Mouse (Mus musculus): ENCODE measurements around the gene Bcl2l1. TPM values are rescaled to one million over a fixed set of nuclear protein-coding genes. Genes with fewer than 3 reads are reported as not detected.
A peak's percentile ranks its signal among the peaks of the same experiment; 100 is the strongest.

Gene Bcl2l1
- polyA plus RNA-seq, 1 experiment from 2014 or later, result 148 TPM

DNA sequence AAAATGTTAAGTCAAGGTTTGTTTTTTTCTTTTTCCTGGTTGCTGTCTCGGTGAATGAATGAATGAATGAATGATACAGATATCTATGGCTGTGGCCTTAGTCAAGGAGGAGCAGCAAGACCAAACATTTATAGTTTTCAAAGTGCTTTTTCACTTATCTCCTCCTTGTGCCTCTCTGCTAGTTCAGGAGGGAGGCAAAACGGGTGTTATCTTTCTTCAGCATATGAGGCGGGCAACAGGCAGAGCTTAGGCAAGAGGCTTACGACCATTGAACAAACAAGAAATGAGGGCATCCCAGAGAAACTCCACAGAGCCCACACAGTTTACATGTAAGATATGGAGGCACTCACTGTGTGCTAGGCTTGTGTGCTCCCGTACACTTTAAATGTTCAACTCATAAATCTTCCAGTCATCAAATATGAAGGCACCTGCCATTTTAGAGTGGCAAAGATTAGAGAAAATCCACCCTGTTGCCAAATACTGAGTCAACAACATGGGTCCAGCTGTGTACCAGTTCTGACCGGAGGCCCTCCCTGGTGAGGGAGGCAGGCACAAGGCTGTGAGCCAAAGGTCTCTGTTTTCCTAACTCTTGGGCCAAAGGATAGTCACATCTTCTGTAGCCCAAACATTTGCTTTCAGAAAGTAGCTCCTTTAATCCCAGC lies 17.2 kb downstream of the Bcl2l1 start:
- Histone ChIP-seq H3K27ac (peak overlapping the region; percentile 100), H3K4me3 (replicated peaks) (peak overlapping the region; percentile 21; the same call in 1 of the 2 replicates), H3K27me3 (no peaks in the 10 kb centered on the region), H3K36me3 (peaks cover 32% of the 10 kb centered on the region), H3K9ac (peak overlapping the region; percentile 76), H3K9me3 (replicated peaks) (no peaks in the 10 kb centered on the region), H3K4me2 (peak overlapping the region; percentile 66), H3K4me1 (replicated peaks) (peaks cover 100% of the 10 kb centered on the region)
- DNase-seq, result peak; percentile 77
- peak; percentile 78 for ATAC-seq (ENCODE audit: low read depth)
- WGBS (ENCODE audit: insufficient replicate concordance), result 9% methylated on average over 6 of the region's 6 CpGs

- Histone ChIP-seq H3K4me1 (replicated peaks) (peaks cover 100% of the 10 kb centered on the region), H3K36me3 (peaks cover 22% of the 10 kb centered on the region), H3K9me3 (replicated peaks) (no peaks in the 10 kb centered on the region), H3K4me2 (peak overlapping the region; percentile 66), H3K4me3 (replicated peaks) (no peak overlapping the region), H3K27ac (peak overlapping the region; percentile 100), H3K9ac (peak overlapping the region; percentile 75), H3K27me3 (no peaks in the 10 kb centered on the region)
- no peak for ATAC-seq (ENCODE audit: low read depth)
- WGBS (ENCODE audit: insufficient replicate concordance), result 88% methylated on average over 1 of the region's 1 CpGs
- DNase-seq, result no peak
These were observed 18.3 kb downstream of the Bcl2l1 start for GRCm38 (mm10) chr2:152813232-152813631.

- H3K36me3 ChIP-seq, result peaks cover 25% of the 10 kb centered on the region
- DNase-seq, result peak; percentile 80
- peak; percentile 84 for ATAC-seq (ENCODE audit: low read depth)
- H3K4me2 ChIP-seq, result peak overlapping the region; percentile 66
- no peaks in the 10 kb centered on the region for H3K9me3 ChIP-seq (replicated peaks)
- H3K27ac ChIP-seq, result peak overlapping the region; percentile 100
- WGBS (ENCODE audit: insufficient replicate concordance), result 52% methylated on average over 3 of the region's 3 CpGs
- peak overlapping the region; percentile 75 for H3K9ac ChIP-seq
- no peaks in the 10 kb centered on the region for H3K27me3 ChIP-seq
- peak overlapping the region; percentile 27 for H3K4me3 ChIP-seq (replicated peaks)
- H3K4me1 ChIP-seq (replicated peaks), result peaks cover 99% of the 10 kb centered on the region
These were observed 20.0 kb downstream of the Bcl2l1 start for GRCm38 (mm10) chr2:152811336-152812165.

- Histone ChIP-seq H3K4me1 (replicated peaks) (peaks cover 99% of the 10 kb centered on the region), H3K9me3 (replicated peaks) (no peaks in the 10 kb centered on the region), H3K4me3 (replicated peaks) (peak overlapping the region; percentile 27)
These were observed 21.2 kb downstream of the Bcl2l1 start for GRCm38 (mm10) chr2:152810158-152810941.

DNA sequence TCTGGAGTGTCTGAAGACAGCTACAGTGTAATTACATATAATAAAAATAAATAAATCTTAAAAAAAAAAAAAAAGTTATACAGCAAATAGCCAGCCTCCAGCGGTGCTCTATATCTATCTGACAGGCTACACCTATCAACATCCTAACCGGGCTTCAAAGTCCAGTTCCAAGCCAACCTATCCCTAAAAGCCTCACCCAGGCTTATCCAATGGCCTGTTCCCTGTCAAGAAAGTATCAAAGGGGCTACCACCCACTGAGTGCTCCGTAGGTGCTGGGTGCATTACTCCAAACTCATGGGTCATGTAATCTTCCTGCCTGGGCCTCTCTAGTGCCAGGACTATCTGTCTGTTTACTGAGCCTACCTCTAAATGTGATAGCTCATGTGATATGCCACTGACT lies 23.4 kb downstream of the Bcl2l1 start:
- Histone ChIP-seq H3K4me1 (replicated peaks) (peaks cover 99% of the 10 kb centered on the region), H3K9ac (peak overlapping the region; percentile 55), H3K4me2 (peak overlapping the region; percentile 9), H3K9me3 (replicated peaks) (no peaks in the 10 kb centered on the region), H3K27ac (peak overlapping the region; percentile 100), H3K4me3 (replicated peaks) (no peak overlapping the region), H3K27me3 (no peaks in the 10 kb centered on the region), H3K36me3 (peaks cover 39% of the 10 kb centered on the region)
- WGBS (ENCODE audit: insufficient replicate concordance), result 61% methylated on average over 3 of the region's 3 CpGs
- ATAC-seq (ENCODE audit: low read depth), result peak; percentile 26
- no peak for DNase-seq

More at GRCm38 (mm10) chr2:152810158-152810941, 21.2 kb downstream of the Bcl2l1 start:
- peak overlapping the region; percentile 66 for H3K4me2 ChIP-seq
- peak overlapping the region; percentile 69 for H3K9ac ChIP-seq
- DNase-seq (no peak), ATAC-seq (ENCODE audit: low read depth) (no peak)
- H3K36me3 ChIP-seq, result peaks cover 33% of the 10 kb centered on the region
- peak overlapping the region; percentile 100 for H3K27ac ChIP-seq
- H3K27me3 ChIP-seq, result no peaks in the 10 kb centered on the region
- WGBS (ENCODE audit: insufficient replicate concordance), result 55% methylated on average over 5 of the region's 5 CpGs

DNA sequence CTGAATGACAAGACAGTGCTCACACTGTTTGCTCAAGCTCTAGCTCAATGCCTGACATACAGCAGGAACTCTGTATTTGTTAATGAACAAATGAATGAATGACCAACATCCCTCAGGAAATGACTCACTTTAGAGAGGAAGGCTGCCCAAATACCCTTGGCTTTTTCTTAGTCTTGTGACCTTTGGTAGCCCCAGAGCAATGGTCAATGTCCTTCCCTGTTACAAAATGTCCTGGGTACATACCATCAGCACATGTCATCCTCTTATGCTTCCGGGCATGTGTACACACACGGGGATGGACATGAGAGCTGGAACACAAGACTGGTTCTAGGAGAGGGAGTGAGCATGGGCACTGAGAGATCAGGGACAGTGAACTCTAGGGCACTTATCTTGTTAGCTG lies 25.5 kb downstream of the Bcl2l1 start:
- Histone ChIP-seq H3K27ac (peak overlapping the region; percentile 92), H3K9ac (peak overlapping the region; percentile 65; the same call in 1 of the 2 replicates), H3K9me3 (replicated peaks) (no peaks in the 10 kb centered on the region), H3K4me2 (no peak overlapping the region), H3K4me3 (replicated peaks) (no peak overlapping the region), H3K27me3 (no peaks in the 10 kb centered on the region), H3K4me1 (replicated peaks) (peaks cover 97% of the 10 kb centered on the region), H3K36me3 (peaks cover 39% of the 10 kb centered on the region)
- 57% methylated on average over 2 of the region's 2 CpGs for WGBS (ENCODE audit: insufficient replicate concordance)
- ATAC-seq (ENCODE audit: low read depth), result no peak
- DNase-seq, result no peak

- DNase-seq (no peak), ATAC-seq (ENCODE audit: low read depth) (no peak)
- no peaks in the 10 kb centered on the region for H3K27me3 ChIP-seq
- H3K9ac ChIP-seq, result peak overlapping the region; percentile 65
- 62% methylated on average over 5 of the region's 5 CpGs for WGBS (ENCODE audit: insufficient replicate concordance)
- H3K4me1 ChIP-seq (replicated peaks), result peaks cover 94% of the 10 kb centered on the region
- H3K36me3 ChIP-seq, result peaks cover 39% of the 10 kb centered on the region
- peak overlapping the region; percentile 55 for H3K4me2 ChIP-seq
- H3K9me3 ChIP-seq (replicated peaks), result no peaks in the 10 kb centered on the region
- H3K4me3 ChIP-seq (replicated peaks), result no peak overlapping the region; the same call in 1 of the 2 replicates
- H3K27ac ChIP-seq, result peak overlapping the region; percentile 92
These were observed 26.4 kb downstream of the Bcl2l1 start for GRCm38 (mm10) chr2:152805111-152805490.

DNA sequence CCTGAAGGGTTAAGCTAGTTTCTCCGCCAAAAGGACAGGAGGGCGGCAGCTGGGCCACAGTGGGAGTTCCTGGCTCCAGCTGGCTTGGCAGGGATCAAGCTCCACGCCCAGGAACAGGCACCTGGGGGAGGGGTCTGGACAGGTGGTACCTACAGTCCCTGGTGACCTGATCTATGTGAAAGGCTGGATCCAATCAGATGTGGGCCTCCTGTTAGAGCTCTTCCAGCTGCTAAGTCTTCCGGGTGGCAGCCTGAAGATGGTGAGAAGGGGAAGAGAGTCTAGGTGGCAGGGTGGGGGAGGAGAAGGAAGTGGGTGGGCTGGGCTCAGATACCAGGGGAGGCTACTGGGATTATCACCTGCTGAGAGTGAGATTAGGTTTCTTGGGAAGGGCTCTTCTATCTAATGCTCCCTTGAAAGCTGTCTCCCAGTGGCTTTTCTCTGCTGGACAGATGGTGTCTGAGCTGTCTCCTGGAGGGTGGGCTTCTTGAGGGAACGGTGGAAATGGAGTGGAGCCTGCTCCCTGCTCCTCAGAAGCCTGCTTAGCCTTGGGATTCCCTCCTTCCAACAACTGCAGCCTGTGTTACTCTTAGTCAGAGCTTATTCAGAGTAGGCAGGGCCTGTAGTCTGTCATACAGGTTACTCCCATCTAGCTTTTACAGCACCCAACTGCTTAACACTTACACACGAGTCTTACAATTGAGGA lies 27.0 kb downstream of the Bcl2l1 start:
- Histone ChIP-seq H3K4me2 (peak overlapping the region; percentile 55), H3K9ac (peak overlapping the region; percentile 65), H3K27me3 (no peaks in the 10 kb centered on the region), H3K4me1 (replicated peaks) (peaks cover 93% of the 10 kb centered on the region), H3K9me3 (replicated peaks) (no peaks in the 10 kb centered on the region), H3K36me3 (peaks cover 33% of the 10 kb centered on the region), H3K4me3 (replicated peaks) (peak overlapping the region; percentile 16), H3K27ac (peak overlapping the region; percentile 92)
- DNase-seq (no peak), ATAC-seq (ENCODE audit: low read depth) (peak; percentile 74)
- WGBS (ENCODE audit: insufficient replicate concordance), result 12% methylated on average over 6 of the region's 6 CpGs

DNA sequence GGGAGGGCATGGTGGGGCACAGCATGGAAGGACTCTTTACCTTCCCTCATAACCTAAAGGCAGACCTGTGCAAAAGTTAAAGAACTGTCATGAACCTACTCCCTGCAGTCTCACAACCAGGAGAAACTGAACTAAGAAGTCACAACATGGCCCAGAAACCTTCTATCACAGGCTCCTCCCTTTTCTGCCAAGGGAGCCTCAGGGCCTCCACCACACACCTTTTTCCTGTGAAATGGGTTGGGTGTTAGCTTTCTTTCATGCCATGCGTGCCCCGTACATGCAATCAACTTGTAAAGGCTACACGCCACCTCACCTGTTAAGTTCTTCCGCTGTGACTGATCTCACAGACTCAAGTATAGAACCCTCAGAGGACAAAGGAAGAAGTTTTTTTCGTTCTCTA lies 28.4 kb downstream of the Bcl2l1 start:
- WGBS (ENCODE audit: insufficient replicate concordance), result 78% methylated on average over 5 of the region's 5 CpGs
- Histone ChIP-seq H3K4me3 (replicated peaks) (0 out of 2 replicates have a peak overlapping the region, but pooled peaks have one; percentile 18), H3K36me3 (peaks cover 37% of the 10 kb centered on the region), H3K9ac (peak overlapping the region; percentile 64), H3K4me2 (peak overlapping the region; percentile 46), H3K27me3 (no peaks in the 10 kb centered on the region), H3K9me3 (replicated peaks) (no peaks in the 10 kb centered on the region), H3K4me1 (replicated peaks) (peaks cover 83% of the 10 kb centered on the region), H3K27ac (peak overlapping the region; percentile 79)
- DNase-seq, result no peak
- ATAC-seq (ENCODE audit: low read depth), result peak; percentile 35; the same call in 1 of the 2 replicates

DNA sequence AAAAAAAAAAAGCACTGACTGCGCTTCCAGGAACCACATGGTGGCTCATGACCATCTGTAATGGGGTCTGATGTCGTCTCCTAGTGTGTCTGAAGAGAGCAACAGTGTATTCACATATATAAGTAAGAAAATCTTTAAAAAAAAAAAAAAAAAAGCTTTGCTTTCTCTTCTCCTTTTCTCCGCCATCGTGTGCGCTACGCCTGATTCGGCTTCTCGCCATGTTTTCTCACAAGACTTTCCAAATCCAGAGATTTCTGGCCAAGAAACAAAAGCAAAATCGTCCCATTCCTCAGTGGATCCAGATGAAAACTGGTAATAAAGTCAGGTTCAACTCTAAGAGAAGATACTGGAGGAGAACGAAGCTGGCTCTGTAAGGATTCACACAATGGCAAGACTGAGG lies 29.2 kb downstream of the Bcl2l1 start:
- Histone ChIP-seq H3K27ac (peak overlapping the region; percentile 51), H3K36me3 (peaks cover 33% of the 10 kb centered on the region), H3K4me1 (replicated peaks) (peaks cover 84% of the 10 kb centered on the region), H3K27me3 (no peaks in the 10 kb centered on the region), H3K4me2 (no peak overlapping the region), H3K4me3 (replicated peaks) (no peak overlapping the region), H3K9ac (no peak overlapping the region), H3K9me3 (replicated peaks) (no peaks in the 10 kb centered on the region)
- ATAC-seq (ENCODE audit: low read depth) (no peak), DNase-seq (no peak)
- 86% methylated on average over 10 of the region's 10 CpGs for WGBS (ENCODE audit: insufficient replicate concordance)
